Mouse (Mus musculus) activated CD4-positive, CD25-positive, alpha-beta regulatory T cell, adult 4 months (primary cell): ENCODE measurements around the gene Aldh4a1. TPM values are rescaled to one million over a fixed set of nuclear protein-coding genes. Genes with fewer than 3 reads are reported as not detected.

Source experiments
- ATAC-seq: one replicate; pipeline ENCODE4 v1.8.0; 2017
- polyA plus RNA-seq, 2 experiments: library from polyadenylated mRNA; unstranded; fragments of 100-300 nt; shearing (Covaris generic); gene quantifications; one replicate each; pipeline ENCODE4 v1.2.1; 2017

Gene Aldh4a1
- 10 to 100 TPM in 1 of 2 experiments, 1 to 10 TPM in 1; 6.7 to 11.3 TPM for polyA plus RNA-seq

DNA sequence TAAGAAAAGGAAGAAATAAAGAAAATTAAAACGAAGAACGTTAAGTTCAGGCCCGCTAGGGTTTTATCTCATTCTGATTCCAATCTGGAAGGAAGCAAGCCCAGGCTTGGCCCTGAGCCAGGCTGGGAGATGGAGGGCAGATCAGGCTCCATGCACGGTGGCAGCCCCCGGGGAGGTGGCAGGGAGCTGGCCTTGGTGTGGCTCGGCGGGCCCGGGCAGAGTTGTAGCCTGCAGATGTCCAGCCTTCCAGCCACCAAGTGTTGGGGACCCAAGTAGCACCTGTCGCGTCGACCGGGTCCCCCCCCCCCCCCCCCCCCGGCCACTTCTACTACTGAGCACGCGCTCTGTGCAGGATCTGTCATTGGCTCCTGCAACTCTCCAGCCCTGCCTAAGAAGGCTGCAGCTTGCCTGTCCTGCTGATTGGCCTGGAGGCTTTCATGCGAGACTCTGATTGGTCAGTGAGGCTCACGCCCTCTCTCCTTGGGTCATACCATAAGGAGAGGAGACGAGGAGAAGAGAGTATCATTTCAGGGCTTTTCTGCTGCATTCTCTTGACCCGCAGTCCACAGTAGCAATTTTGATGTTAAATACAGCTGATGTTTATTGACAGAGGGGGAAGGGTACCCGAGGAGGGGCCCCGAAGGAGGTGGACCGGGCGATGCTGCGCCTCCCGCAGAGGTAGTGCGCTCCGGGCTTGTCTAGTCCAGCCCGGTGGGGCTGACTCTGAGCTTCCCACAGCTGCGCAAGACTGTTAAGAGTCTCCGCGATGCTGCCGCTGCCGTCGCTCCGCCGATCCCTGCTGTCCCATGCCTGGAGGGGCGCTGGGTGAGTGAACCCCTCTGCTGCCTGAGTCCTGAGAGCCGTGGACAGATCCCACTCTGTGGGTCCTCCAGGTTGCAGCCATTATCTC, at the start of gene Aldh4a1:
Gene Aldh4a1 (plus strand): TSS at position 494 of the 910 bp plus-strand sequence.
- peak; percentile 100 for ATAC-seq

DNA sequence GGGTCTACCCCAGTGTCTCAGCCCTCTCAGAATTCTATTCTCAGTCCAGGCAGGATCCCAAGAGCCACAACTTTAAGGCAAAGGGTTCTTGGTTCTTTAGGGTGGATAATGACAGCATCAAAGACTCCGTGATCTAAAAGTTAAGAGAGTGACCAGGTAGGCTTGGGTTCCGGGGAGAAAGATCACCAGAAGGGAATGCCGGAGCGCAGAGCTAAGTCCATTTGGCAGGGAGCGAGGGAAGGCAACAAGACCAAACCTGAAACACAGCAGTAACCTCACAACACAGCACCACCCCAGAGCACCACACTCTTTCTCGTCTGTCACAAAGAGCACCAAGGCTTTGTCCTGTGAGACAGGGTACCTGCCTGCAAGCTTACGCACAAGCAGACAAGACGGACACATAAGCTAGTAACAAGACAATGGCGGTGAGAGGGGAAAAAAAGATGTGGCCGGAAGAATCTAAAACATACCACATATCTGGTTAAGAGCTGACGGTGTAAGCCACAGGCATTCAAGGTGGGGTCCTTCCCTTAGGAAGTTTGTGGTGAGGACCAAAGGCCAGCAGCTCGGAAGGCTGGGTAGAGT, 49.6 kb upstream of the Aldh4a1 start:
- no peak for ATAC-seq

DNA sequence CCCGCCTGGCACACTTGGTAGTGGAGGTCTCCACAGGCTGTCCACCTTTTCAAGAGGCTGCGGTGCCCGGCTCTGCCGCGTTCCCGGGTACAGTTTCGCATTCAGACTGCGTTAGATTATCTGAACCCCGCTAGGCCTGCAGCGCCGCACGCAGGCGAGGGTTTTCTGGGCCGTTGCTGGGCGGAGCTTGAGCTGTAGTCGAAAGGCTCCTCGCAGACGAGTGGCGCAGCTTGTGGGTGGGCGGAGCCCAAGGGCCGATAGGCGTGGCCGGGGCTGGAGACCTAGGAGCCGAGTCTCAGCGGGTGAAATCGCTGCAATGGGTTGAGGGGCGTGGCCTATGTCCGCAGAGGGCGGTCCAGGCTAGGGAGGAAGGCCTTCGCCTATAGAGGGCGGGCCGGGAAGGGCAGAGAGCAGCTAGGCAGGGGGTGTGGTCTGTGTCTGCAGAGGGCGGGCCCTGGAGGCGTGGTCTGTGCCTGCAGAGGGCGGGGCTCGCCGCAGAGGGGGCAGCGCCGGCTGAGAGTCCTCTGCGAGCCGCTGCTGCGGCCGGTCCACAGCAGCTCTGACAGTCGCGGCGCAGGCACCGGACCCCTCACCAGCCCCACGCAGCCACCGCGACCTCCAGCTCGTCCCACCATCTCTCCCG, 48.4 kb upstream of the Aldh4a1 start:
- peak; percentile 83 for ATAC-seq

DNA sequence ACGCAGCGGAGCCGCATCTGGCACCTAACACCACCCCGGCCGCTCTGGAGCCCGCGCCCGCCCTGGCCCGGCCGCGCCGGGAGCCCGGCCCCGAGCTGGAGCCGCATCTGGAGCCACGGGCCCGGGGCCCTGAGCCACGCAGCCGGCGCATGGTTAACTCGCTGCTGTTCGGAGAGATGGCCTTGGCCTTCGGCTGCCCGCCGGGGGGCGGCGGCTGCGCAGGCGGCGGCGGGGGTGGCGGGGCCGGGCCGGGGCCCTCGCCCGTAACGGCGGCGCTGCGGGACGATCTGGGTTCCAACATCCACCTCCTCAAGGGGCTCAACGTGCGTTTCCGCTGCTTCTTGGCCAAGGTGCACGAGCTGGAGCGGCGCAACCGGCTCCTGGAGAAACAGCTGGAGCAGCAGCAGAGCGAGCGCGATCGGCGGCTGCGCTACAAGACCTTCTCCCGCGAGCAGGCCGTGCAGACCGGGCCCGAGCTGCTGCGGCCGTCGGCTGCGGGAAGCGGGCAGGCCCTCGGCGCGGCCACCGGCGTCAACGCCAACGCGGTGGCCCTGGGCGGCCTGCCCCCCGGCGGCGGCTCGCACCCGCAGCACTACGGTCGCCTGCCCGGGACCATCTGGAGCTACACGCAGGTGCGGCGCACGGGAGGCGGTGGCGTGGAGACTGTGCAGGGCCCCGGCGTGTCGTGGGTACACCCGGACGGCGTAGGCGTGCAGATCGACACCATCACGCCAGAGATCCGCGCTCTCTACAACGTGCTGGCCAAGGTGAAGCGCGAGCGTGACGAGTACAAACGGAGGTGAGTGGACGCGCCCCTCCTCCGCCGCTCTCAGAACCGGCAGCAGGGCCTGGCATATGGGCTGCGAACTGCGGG, 47.6 kb upstream of the Aldh4a1 start:
- ATAC-seq: peak; percentile 13

DNA sequence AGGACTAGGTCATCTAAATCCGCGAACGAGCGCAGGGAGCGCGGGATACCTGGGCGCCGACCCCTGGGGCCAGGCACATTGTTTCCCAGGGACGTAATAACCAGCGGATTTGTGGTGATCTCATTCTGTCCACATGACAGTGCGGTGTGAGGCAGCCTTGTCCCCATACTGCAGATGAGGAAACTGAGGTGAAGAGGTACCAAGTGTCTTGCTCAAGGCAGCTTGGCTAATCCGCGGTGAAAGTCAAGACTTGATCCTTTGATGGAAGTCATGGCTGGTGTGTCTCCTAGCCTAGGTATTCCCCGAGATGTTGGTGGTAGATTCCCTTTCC, 47.0 kb upstream of the Aldh4a1 start:
- no peak for ATAC-seq

DNA sequence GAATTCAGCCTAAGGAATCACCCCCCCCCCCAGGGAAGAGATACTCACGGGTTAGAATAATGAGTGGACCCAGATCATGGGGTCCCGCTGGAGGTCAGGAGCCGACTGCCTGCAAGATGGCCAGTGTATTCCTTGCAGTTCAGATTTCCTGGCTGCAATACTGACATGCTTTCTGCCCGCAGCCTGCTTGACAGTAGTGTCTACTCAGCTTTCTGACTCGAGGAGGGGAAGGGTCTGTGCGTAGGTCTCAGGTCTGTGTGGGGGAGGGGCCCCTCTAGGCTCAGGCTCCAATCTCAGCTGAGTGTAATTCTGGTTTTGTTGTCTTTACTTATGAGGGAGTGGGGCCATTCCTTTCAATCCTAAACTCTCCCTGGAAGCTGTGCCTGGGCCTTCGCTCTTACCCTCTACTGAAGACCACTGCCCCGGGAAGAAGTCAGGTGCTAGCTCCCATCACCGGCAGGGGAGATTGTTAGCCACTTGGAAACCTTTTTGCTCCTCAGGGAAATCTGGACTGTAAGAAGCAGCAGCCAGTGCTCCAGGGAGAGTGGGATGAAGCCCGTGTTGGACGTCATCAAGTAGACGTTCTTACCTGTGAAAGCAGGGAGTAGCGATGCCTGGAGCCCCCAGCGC, 46.3 kb upstream of the Aldh4a1 start:
- no peak for ATAC-seq

DNA sequence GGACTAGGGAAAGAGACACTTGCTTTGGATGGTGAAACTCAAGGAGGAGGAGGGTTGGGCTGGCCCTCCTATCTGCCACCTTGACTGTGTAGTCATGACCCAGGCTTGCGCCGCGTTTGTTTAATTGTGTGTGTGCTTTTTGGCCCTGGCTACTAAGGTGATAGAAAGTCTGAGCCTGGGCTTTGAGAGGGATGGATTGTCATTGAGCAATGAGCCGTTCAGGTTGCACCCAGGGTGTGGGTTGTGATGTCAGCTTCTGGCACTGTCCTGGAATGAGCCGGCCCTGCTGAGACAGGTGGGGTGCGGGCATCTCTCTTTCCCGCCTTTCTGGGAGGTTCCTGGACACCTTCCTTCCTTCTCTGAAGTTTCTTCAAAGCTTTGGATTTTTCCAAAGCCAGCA, 45.7 kb upstream of the Aldh4a1 start:
- ATAC-seq: no peak

DNA sequence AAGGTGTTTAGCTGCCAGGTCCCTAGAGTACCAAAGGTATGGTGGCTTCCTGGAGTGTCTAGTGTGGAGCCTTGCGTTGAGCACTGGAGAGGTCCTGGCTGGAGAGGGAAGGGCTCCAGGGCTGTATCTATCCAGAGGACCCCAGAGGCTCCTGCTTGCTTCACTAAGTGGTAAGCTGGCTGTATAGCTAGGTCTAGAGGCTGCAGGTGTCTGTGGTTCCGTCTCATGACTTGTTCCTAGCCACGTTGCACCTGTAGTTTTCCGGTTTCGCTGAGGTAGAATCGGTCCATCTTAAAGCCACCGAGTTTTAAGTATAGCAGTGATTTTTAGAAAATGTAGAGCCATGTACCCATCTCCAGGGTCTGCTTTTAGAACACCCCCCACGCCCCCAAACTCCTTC, 44.3 kb upstream of the Aldh4a1 start:
- no peak for ATAC-seq

DNA sequence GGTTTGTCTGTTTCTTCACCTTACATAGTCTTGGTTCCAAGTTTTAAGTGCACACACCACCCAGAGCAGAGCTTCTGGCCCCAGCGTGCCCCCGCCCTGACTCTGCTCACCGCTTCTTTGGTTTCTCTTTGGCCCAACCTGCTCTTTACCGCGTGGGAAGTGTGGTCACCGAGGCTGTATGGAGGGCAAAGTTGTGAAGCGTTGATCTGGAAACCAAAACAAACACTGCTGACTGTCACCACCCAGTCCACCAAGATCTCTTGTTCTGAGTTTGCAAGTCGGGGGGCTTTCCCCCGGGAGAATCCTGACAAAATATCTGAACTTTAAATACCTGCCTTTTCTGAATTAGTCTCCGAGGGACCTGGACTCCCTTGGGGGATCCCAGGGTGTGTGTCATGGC, 43.7 kb upstream of the Aldh4a1 start:
- peak; percentile 41 for ATAC-seq

DNA sequence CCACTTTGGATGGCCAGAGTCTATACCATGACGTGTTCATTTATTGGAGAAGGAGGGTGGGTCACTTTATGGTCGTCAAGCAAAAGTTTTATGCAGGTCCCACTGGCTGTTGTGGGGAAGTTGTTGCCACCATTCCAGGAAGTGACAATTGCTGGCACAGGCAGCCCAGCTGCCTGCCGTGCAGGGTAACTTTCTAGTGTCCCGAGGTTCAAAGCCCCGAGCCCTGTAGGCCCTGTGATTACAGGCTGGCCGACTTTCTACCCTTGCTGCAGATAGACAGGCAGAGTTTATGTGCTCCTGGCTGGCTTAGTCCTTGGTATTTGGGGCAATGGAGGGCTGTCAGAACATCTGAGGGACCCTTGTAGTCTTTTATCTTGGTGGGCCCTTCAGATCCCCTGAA, 43.2 kb upstream of the Aldh4a1 start:
- no peak for ATAC-seq

DNA sequence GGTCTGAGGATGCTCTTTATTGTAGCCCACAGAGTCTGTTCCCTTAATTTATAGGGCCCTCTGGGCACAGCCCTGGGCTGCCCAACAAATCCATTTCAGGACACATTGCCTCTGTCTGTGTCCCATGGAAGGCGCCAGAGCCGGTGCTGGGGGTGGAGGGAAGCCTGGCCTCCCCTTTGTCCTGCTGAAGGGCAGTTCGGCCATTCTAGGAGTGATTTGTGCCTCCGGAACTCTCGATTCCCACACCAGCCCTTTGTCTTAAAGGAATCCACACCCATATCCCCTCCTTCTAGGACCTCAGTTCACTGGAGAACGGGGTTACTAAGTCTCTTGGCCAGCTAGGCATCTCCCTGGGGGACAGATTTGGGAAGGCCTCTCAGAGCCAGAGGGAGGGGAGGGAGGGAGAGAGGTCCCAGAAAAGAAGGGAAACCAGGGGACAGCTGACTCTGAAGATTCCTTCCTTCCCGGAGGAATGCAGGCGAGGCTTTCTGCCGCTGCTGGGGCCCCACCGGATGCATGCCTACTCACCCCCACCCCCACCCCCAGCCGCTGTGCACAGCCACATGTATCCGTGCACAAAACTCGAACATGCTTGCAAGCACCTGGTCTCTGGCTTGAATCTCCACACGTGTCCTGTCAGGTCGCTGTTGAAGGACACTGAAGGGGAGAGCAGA, 41.9 kb upstream of the Aldh4a1 start:
- no peak for ATAC-seq

DNA sequence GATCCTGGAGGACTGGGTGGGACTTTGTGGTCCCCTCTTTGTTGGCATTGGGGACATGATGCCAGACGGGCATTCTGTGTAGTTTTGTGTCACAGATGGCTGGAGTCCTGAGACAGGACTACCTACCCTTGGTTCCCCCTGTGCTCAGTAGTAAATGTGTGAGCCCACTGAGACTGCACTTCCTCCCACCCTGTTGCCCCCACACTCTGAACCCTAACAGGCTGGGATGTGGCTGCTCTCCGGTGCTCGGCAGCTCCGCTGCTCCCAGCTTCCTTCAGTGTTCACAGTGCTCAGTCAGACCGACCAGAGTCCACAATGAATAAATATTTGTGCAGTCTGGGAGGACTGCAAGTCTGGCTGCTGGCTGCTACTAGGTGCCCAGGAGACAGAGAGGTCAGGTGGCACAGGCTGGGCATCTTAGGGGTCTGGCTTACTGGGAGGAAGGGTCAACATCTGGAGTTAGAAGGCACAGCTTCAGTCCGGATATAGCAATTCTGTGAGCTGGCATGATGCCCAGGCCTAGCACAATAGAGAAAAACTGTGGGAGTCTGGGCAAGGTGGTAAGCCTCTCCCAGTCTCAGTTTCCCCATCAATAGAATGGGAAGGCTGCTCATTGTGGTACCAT, 41.1 kb upstream of the Aldh4a1 start:
- no peak for ATAC-seq

DNA sequence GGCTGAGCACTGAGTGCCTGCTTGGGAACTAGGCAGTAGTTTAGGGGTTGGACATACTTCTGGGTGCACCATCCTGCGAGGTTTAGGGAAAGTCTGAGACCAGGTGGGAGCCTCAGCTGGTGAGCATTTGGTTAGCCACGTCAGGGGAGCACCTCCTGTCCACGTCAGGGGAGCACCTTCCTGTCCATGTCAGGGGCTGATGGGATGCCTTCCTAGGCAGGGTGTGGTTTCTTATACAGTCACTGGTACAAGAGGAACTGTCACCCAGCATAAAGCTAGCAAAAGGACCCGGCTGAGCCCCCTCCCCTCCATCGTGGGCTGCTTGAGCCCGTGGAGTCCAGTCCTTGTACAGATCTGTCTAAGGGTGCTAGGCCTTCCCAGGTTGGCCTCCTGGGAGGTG, 40.3 kb upstream of the Aldh4a1 start:
- no peak for ATAC-seq

DNA sequence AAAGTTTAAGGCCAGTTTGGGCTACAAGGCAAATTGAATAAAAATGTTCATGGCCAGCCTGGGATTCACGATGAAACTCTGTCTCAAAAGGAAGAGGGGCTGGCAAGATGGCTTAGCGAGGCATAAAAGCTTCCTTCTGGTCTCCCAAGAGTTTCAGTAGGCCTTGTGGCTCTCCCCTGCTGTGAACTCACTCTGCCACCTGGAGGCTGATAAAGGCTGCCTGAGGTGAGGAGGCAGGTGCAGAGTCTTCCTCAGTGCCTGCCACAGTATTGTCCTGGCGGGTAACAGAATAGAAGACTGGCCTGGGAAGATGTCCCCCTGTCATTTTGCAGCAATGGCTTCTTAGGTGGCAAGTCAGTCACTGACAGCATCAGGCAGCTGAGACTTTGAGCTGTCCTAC, 39.8 kb upstream of the Aldh4a1 start:
- ATAC-seq: no peak

DNA sequence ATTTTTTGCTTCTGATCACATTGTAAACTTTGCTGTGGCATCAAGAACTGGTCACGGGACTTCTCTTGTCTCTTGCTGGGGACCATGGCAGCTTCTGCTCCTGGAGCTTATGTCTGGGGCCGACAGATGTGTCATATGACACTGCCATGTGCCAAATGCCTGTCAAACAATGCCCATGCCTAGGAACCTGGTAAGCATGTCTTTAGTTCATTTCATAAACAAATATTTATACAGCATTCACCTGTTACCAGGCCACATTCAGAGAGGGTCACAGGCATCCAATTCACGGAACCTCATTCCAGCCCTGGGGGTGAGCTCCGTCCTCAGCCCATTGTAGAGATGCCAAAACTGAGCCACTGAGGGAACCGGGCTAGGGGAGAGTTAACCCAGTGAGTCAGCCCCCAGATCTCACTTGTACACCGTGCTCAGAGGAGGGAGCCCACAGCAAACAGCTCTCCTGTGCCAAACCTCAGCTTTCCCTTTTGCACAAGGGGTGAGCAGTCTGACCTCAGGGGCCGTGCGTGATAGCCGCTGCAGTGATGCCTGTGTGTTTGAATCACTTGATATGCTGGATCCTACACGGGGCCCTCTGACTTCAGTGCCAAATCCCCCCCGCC, 38.9 kb upstream of the Aldh4a1 start:
- no peak for ATAC-seq

DNA sequence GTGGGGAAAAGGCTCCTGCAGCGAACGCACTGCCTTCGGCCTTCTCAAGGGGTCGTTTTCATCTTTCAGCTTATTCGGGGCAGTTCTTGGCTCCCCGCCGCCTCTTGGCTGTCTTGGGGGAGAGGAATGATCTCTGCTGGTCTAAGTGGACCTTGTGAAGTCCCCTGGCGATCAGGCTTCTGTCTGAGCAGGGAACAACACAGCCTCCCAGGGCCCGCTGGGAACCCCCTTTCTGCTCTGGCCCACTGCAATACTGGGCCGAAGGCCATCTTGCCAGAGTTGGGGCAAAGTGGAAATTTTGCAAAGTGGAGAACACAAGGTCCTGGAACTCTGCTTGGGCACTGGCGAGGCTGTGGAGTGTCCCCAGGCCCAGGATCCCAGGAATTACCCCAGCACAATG, 38.0 kb upstream of the Aldh4a1 start:
- ATAC-seq: no peak

DNA sequence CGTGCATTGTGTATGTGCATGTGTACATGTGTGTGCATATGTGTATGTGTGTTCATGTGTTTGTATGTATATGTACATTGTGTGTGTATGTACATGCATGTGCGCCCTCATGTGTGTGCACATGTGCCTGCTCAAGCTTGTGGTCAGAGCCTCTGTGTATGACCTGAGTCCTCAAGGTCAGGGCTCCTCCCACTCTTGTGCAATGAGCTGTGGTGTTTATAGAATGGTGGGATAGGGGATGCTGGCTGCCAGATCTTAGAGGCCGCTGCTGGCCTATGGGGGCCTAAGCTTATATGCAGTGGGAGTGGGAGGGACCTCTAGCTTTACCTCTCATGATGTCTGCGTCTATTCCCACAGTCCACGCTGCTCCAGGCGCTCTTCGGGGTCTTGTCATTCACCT, 37.0 kb upstream of the Aldh4a1 start:
- ATAC-seq: no peak

DNA sequence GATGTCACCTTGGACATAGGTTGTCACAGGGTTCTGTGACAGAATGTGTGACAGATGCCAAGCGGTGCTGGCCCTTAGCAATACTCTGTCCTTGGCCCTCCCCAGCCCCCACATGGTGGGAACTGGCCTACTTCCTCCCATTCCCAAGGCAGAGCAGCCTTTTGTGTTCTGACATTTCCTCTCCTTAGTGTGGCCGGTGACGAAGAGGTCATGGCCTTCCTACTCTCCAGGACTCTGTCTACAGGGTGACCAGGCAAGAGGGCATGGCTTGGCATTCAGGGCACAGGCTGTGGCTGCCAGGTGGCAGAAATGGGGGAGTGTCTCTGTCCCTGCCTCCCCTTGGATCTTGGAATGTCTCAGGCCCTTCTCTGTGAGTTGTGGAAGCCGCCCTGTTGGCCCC, 35.3 kb upstream of the Aldh4a1 start:
- ATAC-seq: no peak

DNA sequence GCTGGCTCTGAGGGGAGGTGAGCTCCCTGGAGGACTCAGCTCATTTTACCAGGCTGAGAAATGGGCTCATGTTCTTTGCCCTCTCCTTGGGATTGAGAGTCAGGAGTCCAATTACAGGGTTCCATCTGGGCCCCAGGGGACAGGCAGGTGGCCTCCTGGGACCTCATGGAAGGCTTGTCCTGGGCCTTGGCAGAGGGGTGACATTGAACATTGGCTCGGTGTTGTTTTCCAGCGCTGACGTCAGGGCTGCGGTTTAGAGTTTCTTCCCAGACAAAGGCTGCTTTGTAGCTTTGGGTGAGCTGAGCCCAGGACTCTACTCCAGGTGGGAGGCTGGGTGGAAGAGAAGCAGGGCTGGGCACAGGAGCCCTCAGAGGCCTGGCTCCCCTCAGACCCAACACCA, 34.9 kb upstream of the Aldh4a1 start:
- ATAC-seq: no peak

DNA sequence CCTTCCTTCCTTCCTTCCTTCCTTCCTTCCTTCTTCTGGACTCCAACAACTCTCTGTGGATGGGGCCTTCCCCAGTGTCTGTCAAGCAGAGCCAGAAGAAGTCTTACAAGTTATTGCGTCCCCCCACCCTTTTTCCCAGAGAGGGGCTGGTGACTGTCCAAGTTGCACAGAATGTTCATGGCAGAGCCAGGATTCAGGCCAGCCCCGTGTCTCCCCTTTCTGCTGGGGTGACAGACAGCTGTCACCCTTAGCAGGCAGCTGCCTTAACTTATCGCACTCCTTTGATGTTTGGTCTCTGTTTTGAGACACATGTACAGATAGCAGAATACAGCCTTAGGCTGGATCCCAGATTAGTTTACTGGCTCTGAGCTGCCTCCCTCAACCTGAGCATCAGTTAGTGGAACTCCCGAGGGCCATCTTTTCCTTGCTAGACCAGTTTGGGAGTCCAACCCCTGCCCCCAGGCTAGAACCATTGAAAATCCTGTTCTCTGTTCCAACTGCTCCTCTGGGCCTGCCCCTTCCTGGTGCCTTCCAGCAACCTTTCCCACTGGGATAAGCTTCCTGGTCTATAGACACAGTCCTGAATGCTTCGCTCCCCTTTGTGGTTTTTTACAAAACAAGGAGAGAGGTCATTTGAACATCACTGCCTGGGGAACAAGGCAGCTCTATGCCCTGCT, 33.2 kb upstream of the Aldh4a1 start:
- no peak for ATAC-seq
